Mouse (Mus musculus) G1E (cell line): Measurements from ENCODE around the gene Grm7.

Source experiments
- CTCF ChIP-seq: IDR thresholded peaks from 2 replicates; pipeline ENCODE4 v1.5.1; 2012; ENCODE audit warnings: low read depth, low read length, inconsistent platforms, mixed read lengths
- GATA1 ChIP-seq: IDR thresholded peaks from 2 replicates; pipeline ENCODE4 v1.6.1; 2012; ENCODE audit warnings: borderline replicate concordance, low read length, inconsistent platforms, mixed read lengths

GRCm38 (mm10) chr6:111369013-111369412, 723.6 kb downstream of the Grm7 start:
- TF ChIP-seq CTCF: no peak
- TF ChIP-seq GATA1: no peak
